Mouse (Mus musculus): Measurements from ENCODE around the gene Zfp865. TPM values are rescaled to one million over a fixed set of nuclear protein-coding genes. Genes with fewer than 3 reads are reported as not detected.
"Not testable (repeated sequence)": the region's sequence is repeated elsewhere in the genome, so short reads cannot be mapped to it uniquely, and the experiment has no call there.

Gene Zfp865
- total and polyA plus RNA-seq, 3 experiments: 13.8 to 16.9 (median 13.9) TPM

GRCm38 (mm10) chr7:4996003-4996895, 23.9 kb upstream of the Zfp865 start, which contains the start of gene Zfp579:
TSS of gene Zfp579 (minus strand) at chr7:4996158.
- Histone ChIP-seq H3K4me1 (ENCODE audit: control insufficient read depth, insufficient read depth, low read length) (peaks cover 5% of the 10 kb centered on the region), H3K9ac (ENCODE audit: low read depth, low read length) (peak within 1 kb of the TSS; percentile 88), H3K36me3 (ENCODE audit: control insufficient read depth, insufficient read depth, low read length) (no peaks in the 10 kb centered on the region), H3K79me2 (replicated peaks; ENCODE audit: control insufficient read depth, insufficient read depth, low read length) (no peaks in the 10 kb centered on the region), H3K27me3 (ENCODE audit: control insufficient read depth, insufficient read depth, low read length) (no peaks in the 10 kb centered on the region), H3K27ac (peak within 1 kb of the TSS; percentile 75), H3K4me3 (peak within 1 kb of the TSS; percentile 78)
- intact Hi-C loops (cut with DNase I): loop anchor here (2.0 kb wide), 2 partner anchors 17 to 55 kb away; partner anchors contain the start of gene Zfp580
- peak; percentile 88 to 93 for DNase-seq
- TF ChIP-seq CTCF (IDR thresholded peaks at IDR 0.05) (no peak), POLR2A (IDR thresholded peaks at IDR 0.05; ENCODE audit: insufficient read depth, low read depth, low read length) (peak; percentile 34; the same call in 1 of the 2 replicates), EP300 (IDR thresholded peaks at IDR 0.05; ENCODE audit: insufficient read depth, low read depth, low read length) (0 out of 2 replicates have a peak, but pooled peaks have one; percentile 67)
- 4% methylated on average over 20 of the region's 26 CpGs for WGBS

DNA sequence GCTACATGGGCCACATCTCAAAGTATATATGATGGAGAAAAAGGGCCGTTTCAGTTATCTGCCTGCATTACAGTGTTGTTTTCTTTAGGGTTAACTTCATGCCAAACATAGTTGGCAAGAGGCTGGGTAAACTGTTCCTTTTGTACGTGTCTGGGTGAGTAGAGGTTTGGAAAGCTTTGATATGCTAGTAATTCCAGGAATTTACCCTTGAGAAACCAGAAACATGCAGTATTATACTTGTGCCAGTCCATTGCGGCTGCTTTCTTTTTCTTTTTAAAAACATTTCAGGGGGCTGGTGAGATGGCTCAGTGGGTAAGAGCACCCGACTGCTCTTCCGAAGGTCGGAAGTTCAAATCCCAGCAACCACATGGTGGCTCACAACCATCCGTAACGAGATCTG, 23.2 kb upstream of the Zfp865 start:
- peaks cover 5% of the 10 kb centered on the region for H3K4me1 ChIP-seq (ENCODE audit: control insufficient read depth, insufficient read depth, low read length)
- no peak overlapping the region for H3K27ac ChIP-seq
- H3K36me3 ChIP-seq (ENCODE audit: control insufficient read depth, insufficient read depth, low read length): no peaks in the 10 kb centered on the region
- WGBS: 46% methylated on average over 8 of the region's 8 CpGs
- H3K79me2 ChIP-seq (replicated peaks; ENCODE audit: control insufficient read depth, insufficient read depth, low read length): no peaks in the 10 kb centered on the region
- no peak for DNase-seq
- TF ChIP-seq EP300 (IDR thresholded peaks at IDR 0.05; ENCODE audit: insufficient read depth, low read depth, low read length) (no peak), POLR2A (IDR thresholded peaks at IDR 0.05; ENCODE audit: insufficient read depth, low read depth, low read length) (no peak), CTCF (IDR thresholded peaks at IDR 0.05) (no peak)
- H3K27me3 ChIP-seq (ENCODE audit: control insufficient read depth, insufficient read depth, low read length): no peaks in the 10 kb centered on the region
- no peak overlapping the region for H3K4me3 ChIP-seq
- intact Hi-C loops (cut with DNase I): loop anchor here (2.0 kb wide), 2 partner anchors 16 to 54 kb away; partner anchors contain the start of gene Zfp580
- H3K9ac ChIP-seq (ENCODE audit: low read depth, low read length): no peak overlapping the region

- no peak overlapping the region for H3K9ac ChIP-seq (ENCODE audit: low read depth, low read length)
- TF ChIP-seq EP300 (IDR thresholded peaks at IDR 0.05; ENCODE audit: insufficient read depth, low read depth, low read length) (no peak), CTCF (IDR thresholded peaks at IDR 0.05) (peak; percentile 64), POLR2A (IDR thresholded peaks at IDR 0.05; ENCODE audit: insufficient read depth, low read depth, low read length) (no peak)
- no peaks in the 10 kb centered on the region for H3K27me3 ChIP-seq (ENCODE audit: control insufficient read depth, insufficient read depth, low read length)
- no peaks in the 10 kb centered on the region for H3K36me3 ChIP-seq (ENCODE audit: control insufficient read depth, insufficient read depth, low read length)
- intact Hi-C loops (cut with DNase I): loop anchor here (1.0 kb wide), 1 partner anchor 47 kb away; no protein-coding TSS in a partner anchor
- peaks cover 5% of the 10 kb centered on the region for H3K4me1 ChIP-seq (ENCODE audit: control insufficient read depth, insufficient read depth, low read length)
- no peaks in the 10 kb centered on the region for H3K79me2 ChIP-seq (replicated peaks; ENCODE audit: control insufficient read depth, insufficient read depth, low read length)
- no peak overlapping the region for H3K27ac ChIP-seq
- no peak for DNase-seq
- H3K4me3 ChIP-seq: no peak overlapping the region
- 68% methylated on average over 2 of the region's 2 CpGs for WGBS
Observed at GRCm38 (mm10) chr7:4999876-5000275, 20.3 kb upstream of the Zfp865 start.

- H3K9ac ChIP-seq (ENCODE audit: low read depth, low read length); H3K36me3 ChIP-seq (ENCODE audit: control insufficient read depth, insufficient read depth, low read length); H3K4me3 ChIP-seq; H3K27me3 ChIP-seq (ENCODE audit: control insufficient read depth, insufficient read depth, low read length); intact Hi-C loops (cut with DNase I); H3K4me1 ChIP-seq (ENCODE audit: control insufficient read depth, insufficient read depth, low read length); H3K27ac ChIP-seq; DNase-seq; H3K79me2 ChIP-seq (replicated peaks; ENCODE audit: control insufficient read depth, insufficient read depth, low read length): not testable (repeated sequence)
- 70% methylated on average over 8 of the region's 8 CpGs for WGBS
Observed at GRCm38 (mm10) chr7:5002876-5003275, 17.3 kb upstream of the Zfp865 start.

GRCm38 (mm10) chr7:5008229-5008628, 11.9 kb upstream of the Zfp865 start:
- H3K27me3 ChIP-seq (ENCODE audit: control insufficient read depth, insufficient read depth, low read length): no peaks in the 10 kb centered on the region
- WGBS: 95% methylated on average over 26 of the region's 26 CpGs
- no peaks in the 10 kb centered on the region for H3K36me3 ChIP-seq (ENCODE audit: control insufficient read depth, insufficient read depth, low read length)
- no peak overlapping the region for H3K4me3 ChIP-seq
- no peak overlapping the region for H3K9ac ChIP-seq (ENCODE audit: low read depth, low read length)
- no peaks in the 10 kb centered on the region for H3K79me2 ChIP-seq (replicated peaks; ENCODE audit: control insufficient read depth, insufficient read depth, low read length)
- no peak for DNase-seq
- no peaks in the 10 kb centered on the region for H3K4me1 ChIP-seq (ENCODE audit: control insufficient read depth, insufficient read depth, low read length)
- no peak overlapping the region for H3K27ac ChIP-seq
- no peak for TF ChIP-seq CTCF (IDR thresholded peaks at IDR 0.05)
- no peak for TF ChIP-seq POLR2A (IDR thresholded peaks at IDR 0.05; ENCODE audit: insufficient read depth, low read depth, low read length)
- TF ChIP-seq EP300 (IDR thresholded peaks at IDR 0.05; ENCODE audit: insufficient read depth, low read depth, low read length): no peak
- intact Hi-C loops (cut with DNase I): no loop called here

Measured in heart, adult 2 months (tissue).